Mouse (Mus musculus) urinary bladder, postnatal 10 days (tissue): ENCODE data around the gene Clic1.

Experiments
- DNase-seq: peaks from one replicate; pipeline ENCODE4 v3.0.0; 2022; ENCODE audit warnings: low spot score

Gene Clic1

GRCm38 (mm10) chr17:35092403-35093198 lies 42.8 kb downstream of the Clic1 start:
- no peak for DNase-seq

GRCm38 (mm10) chr17:35094475-35095365 lies 45.0 kb downstream of the Clic1 start:
- no peak for DNase-seq

GRCm38 (mm10) chr17:35096597-35096996 lies 46.8 kb downstream of the Clic1 start:
- no peak for DNase-seq

- no peak for DNase-seq
These were observed 47.4 kb downstream of the Clic1 start for GRCm38 (mm10) chr17:35097164-35097655.

GRCm38 (mm10) chr17:35100196-35100765 lies 50.5 kb downstream of the Clic1 start:
- DNase-seq: no peak

GRCm38 (mm10) chr17:35101161-35101560 lies 51.4 kb downstream of the Clic1 start:
- no peak for DNase-seq

GRCm38 (mm10) chr17:35102299-35102698 lies 52.5 kb downstream of the Clic1 start:
- DNase-seq: no peak

GRCm38 (mm10) chr17:35103221-35103690 lies 53.5 kb downstream of the Clic1 start:
- DNase-seq: no peak

- DNase-seq: no peak
These were observed 54.3 kb downstream of the Clic1 start for GRCm38 (mm10) chr17:35104079-35104478.

- DNase-seq: no peak
These were observed 55.0 kb downstream of the Clic1 start for GRCm38 (mm10) chr17:35104754-35105153.

- no peak for DNase-seq
These were observed 56.1 kb downstream of the Clic1 start for GRCm38 (mm10) chr17:35105740-35106389.

GRCm38 (mm10) chr17:35106522-35106921 lies 56.8 kb downstream of the Clic1 start:
- no peak for DNase-seq

- no peak for DNase-seq
These were observed 58.3 kb downstream of the Clic1 start, which contains the start of gene Ly6g5c for GRCm38 (mm10) chr17:35108097-35108496. Gene Ly6g5c, plus strand, starts transcription at chr17:35108279.
